Mouse (Mus musculus) C2C12 (cell line): ENCODE results near the gene Clcn7.

Source experiments
- CEBPB ChIP-seq: IDR thresholded peaks from one replicate; pipeline ENCODE4 v1.6.1; 2011; ENCODE audit warnings: low read depth, mild to moderate bottlenecking, control low read depth, moderate library complexity
- CTCF ChIP-seq: IDR thresholded peaks from one replicate; pipeline ENCODE4 v1.5.1; 2011; ENCODE audit not compliant: control insufficient read depth, insufficient read depth, insufficient read length
- MAX ChIP-seq: IDR thresholded peaks from one replicate; pipeline ENCODE4 v1.6.1; 2011; ENCODE audit warnings: mild to moderate bottlenecking, control low read depth
- MYOG ChIP-seq: IDR thresholded peaks from one replicate; pipeline ENCODE4 v1.6.1; 2011; ENCODE audit not compliant: control insufficient read depth, insufficient read length; ENCODE audit errors: extremely low read depth

DNA sequence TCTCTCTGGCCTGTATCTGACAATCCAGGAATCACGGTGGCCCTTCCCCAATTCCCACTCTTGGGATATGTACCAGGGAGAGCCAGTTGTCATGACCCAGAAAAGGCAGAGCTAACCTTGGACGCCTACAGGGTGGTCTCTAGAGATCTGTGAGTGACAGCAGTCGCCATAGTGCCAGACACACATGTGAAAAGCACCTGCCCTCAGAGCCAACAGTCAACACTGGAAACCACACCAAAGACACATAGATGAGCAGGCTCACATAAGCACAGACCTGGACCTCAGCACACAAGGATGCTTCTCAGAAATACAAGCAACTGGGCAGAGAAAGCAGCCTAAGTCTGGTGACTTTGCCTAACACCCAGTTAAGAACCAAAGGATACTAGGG lies 20.8 kb upstream of the Clcn7 start:
- TF ChIP-seq CTCF (no peak), CEBPB (no peak), MAX (no peak), MYOG (no peak)
